7 mouse cellular contexts compared by ENCODE assay signal in the genomic region with DNA sequence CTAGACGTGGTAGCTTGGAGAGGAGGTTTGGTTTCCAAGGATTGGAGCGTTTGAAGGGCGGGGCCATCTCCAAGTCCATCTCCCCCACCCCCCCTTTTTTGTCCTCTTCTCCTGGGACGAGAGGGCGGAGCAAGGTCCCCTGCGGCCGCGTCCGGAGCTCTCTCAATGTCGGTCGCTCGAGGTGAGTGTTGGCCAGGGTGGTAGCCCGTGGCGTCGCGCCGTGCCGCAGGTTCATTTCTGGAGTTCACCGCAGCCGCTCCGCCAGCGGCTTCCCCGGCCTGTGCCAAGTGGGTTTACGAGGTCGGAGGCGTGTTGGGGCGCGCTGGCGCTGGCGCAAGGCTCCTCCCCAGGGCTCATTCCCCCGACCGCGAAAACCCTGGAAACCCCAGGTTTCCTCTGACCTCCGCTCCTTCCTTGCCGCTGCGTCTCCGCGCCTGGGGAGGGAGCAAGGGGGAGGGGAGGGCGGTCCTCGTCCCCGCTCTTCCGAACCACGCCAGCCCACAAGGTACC. TPM values are rescaled to one million over a fixed set of nuclear protein-coding genes. Genes with fewer than 3 reads are reported as not detected.
DNase-seq lines count a peak whose midpoint lies in the region; ATAC-seq and TF ChIP-seq lines count a peak whose summit lies in the region.

A gene (plus strand): TSS at position 128 of the 510 bp plus-strand sequence.

- WGBS in embryonic facial prominence, embryonic 14.5 days, result 0% methylated on average over 25 of the region's 43 CpGs

- H3K9me3 ChIP-seq in embryonic facial prominence, embryonic 14.5 days (ENCODE audit: control insufficient read depth, low read length), result no peaks in the 10 kb centered on the region

- H3K4me1 ChIP-seq in embryonic facial prominence, embryonic 14.5 days (ENCODE audit: control insufficient read depth, insufficient read depth, low read length), result peaks cover 2% of the 10 kb centered on the region; the same call in 1 of the 2 replicates

- ATAC-seq in embryonic facial prominence, embryonic 14.5 days (ENCODE audit: low read depth), result peak; percentile 31

- H3ac ChIP-seq in C2C12 (ENCODE audit: control insufficient read depth, insufficient read length, low read depth), result peak within 1 kb of the TSS; percentile 54

- H3K4me2 ChIP-seq in embryonic facial prominence, embryonic 14.5 days (ENCODE audit: low read depth, low read length), result peak within 1 kb of the TSS; percentile 69

- H3K4me3 ChIP-seq in C2C12 (ENCODE audit: insufficient read depth, poor library complexity, severe bottlenecking), result peak within 1 kb of the TSS; percentile 46
- peak within 1 kb of the TSS; percentile 67 for H3K4me3 ChIP-seq in embryonic facial prominence, embryonic 14.5 days (ENCODE audit: low read depth, low read length)

- H3K9ac ChIP-seq in embryonic facial prominence, embryonic 14.5 days (ENCODE audit: low read depth, low read length), result peak within 1 kb of the TSS; percentile 86

- no peak for TF ChIP-seq CTCF in C2C12 (IDR thresholded peaks at IDR 0.05; ENCODE audit: control insufficient read depth, insufficient read depth, insufficient read length)

- DNase-seq in R1 (ENCODE audit: low read depth, low spot score), result peak; percentile 95
- peak; percentile 83 for DNase-seq in embryonic facial prominence, embryonic 14.5 days (ENCODE audit: low spot score)
- peak; percentile 57 to 58 for DNase-seq in heart, postnatal 10 days
- peak in 1 of 2 experiments; percentile 51 for DNase-seq in layer of hippocampus, postnatal 10 days (ENCODE audit: low spot score in 2 of 2)
- DNase-seq in lung, postnatal 36 days, result peak; percentile 56
- peak; percentile 65 for DNase-seq in urinary bladder, adult 2 months (ENCODE audit: low spot score)

- no peaks in the 10 kb centered on the region for H3K36me3 ChIP-seq in C2C12 (ENCODE audit: control insufficient read depth, insufficient read depth)
- no peaks in the 10 kb centered on the region for H3K36me3 ChIP-seq in embryonic facial prominence, embryonic 14.5 days (ENCODE audit: control insufficient read depth, insufficient read depth, low read length)

- peaks cover 34% of the 10 kb centered on the region for H3K79me2 ChIP-seq in C2C12 (ENCODE audit: control insufficient read depth, insufficient read depth)

- peaks cover 18% of the 10 kb centered on the region for H3K79me3 ChIP-seq in C2C12 (ENCODE audit: low read depth)

- H3K27ac ChIP-seq in embryonic facial prominence, embryonic 14.5 days (replicated peaks; ENCODE audit: low read depth, low read length), result peak within 1 kb of the TSS; percentile 91

- intact Hi-C loops in heart, postnatal 10 days (cut with DNase I), result loop anchor here (5.0 to 10.0 kb wide), 2 partner anchors 132 to 290 kb away; no protein-coding TSS in a partner anchor

- no peaks in the 10 kb centered on the region for H3K27me3 ChIP-seq in C2C12 (ENCODE audit: control insufficient read depth, insufficient read depth, insufficient read length)
- H3K27me3 ChIP-seq in embryonic facial prominence, embryonic 14.5 days (replicated peaks; ENCODE audit: control insufficient read depth, insufficient read depth, low read length), result no peaks in the 10 kb centered on the region

TF ChIP-seq in C2C12, 6 proteins besides CTCF, POLR2A, EP300 and RAD21:
- TF ChIP-seq FOSL1 (IDR thresholded peaks at IDR 0.05; ENCODE audit: insufficient read depth, low read length, poor library complexity, severe bottlenecking) (no peak), MAX (IDR thresholded peaks at IDR 0.05) (peak; percentile 2), MYOD1 (IDR thresholded peaks at IDR 0.05; ENCODE audit: control insufficient read depth, insufficient read length, low read depth) (no peak)

RNA-seq across cellular contexts. Expression of the gene that starts here (rescaled TPM):
- polyA plus RNA-seq in C2C12 (2012; fragmentation: generic; extraction: Trizol), result 6.3 TPM
- polyA plus RNA-seq in embryonic facial prominence, embryonic 14.5 days (2014; fragmentation: Nextera tagmentation; extraction: Ambion mirVana), result 3.0 and 6.7 TPM in 2 replicates
- 10 to 100 TPM; 17.7 to 18.5 TPM for total RNA-seq in heart, postnatal 10 days (2021)
- 10 to 100 TPM; 60.9 to 68.6 TPM for total RNA-seq in layer of hippocampus, postnatal 10 days (2021)
- 7.8 and 7.9 TPM in 2 replicates for polyA plus RNA-seq in urinary bladder, adult 2 months (2012; rRNA removed)
